Mouse (Mus musculus): Measurements from ENCODE around the gene Vav2. TPM values are rescaled to one million over a fixed set of nuclear protein-coding genes. Genes with fewer than 3 reads are reported as not detected.
A peak's percentile ranks its signal among the peaks of the same experiment; 100 is the strongest.

The Vav2 gene
- total and polyA plus RNA-seq, 2 experiments from 2014 or later = 2.4 to 16.8 TPM

GRCm38 (mm10) chr2:27334816-27335215 lies 92.0 kb downstream of the Vav2 start:
- Histone ChIP-seq H3K4me2 (ENCODE audit: low read depth, low read length) (no peak overlapping the region), H3K4me3 (ENCODE audit: low read depth, low read length) (no peak overlapping the region), H3K9ac (replicated peaks; ENCODE audit: low read depth, low read length) (no peak overlapping the region), H3K4me1 (ENCODE audit: control insufficient read depth, insufficient read depth) (no peaks in the 10 kb centered on the region), H3K36me3 (replicated peaks; ENCODE audit: control insufficient read depth, insufficient read depth, low read length) (no peaks in the 10 kb centered on the region), H3K9me3 (replicated peaks; ENCODE audit: control insufficient read depth, low read length) (no peaks in the 10 kb centered on the region), H3K27me3 (ENCODE audit: control insufficient read depth, insufficient read depth, low read length) (no peaks in the 10 kb centered on the region), H3K27ac (ENCODE audit: low read depth) (no peak overlapping the region)
- 30% methylated on average over 4 of the region's 4 CpGs for WGBS
- peak; percentile 39 for DNase-seq (ENCODE audit: low spot score)
- peak; percentile 78 for ATAC-seq (ENCODE audit: insufficient read depth, low read depth)
- TF ChIP-seq CTCF (IDR thresholded peaks at IDR 0.05; ENCODE audit: low read depth) (no peak), EP300 (IDR thresholded peaks at IDR 0.05; ENCODE audit: low read depth) (no peak)

GRCm38 (mm10) chr2:27331560-27331959 lies 95.3 kb downstream of the Vav2 start:
- ATAC-seq (ENCODE audit: insufficient read depth, low read depth) = no peak
- H3K4me1 ChIP-seq (ENCODE audit: control insufficient read depth, insufficient read depth) = peaks cover 22% of the 10 kb centered on the region
- no peak for TF ChIP-seq CTCF (IDR thresholded peaks at IDR 0.05; ENCODE audit: low read depth)
- no peak for TF ChIP-seq EP300 (IDR thresholded peaks at IDR 0.05; ENCODE audit: low read depth)

GRCm38 (mm10) chr2:27330446-27330845 lies 96.4 kb downstream of the Vav2 start:
- H3K4me3 ChIP-seq (ENCODE audit: low read depth, low read length) = no peak overlapping the region
- TF ChIP-seq EP300 (IDR thresholded peaks at IDR 0.05; ENCODE audit: low read depth) (no peak), CTCF (IDR thresholded peaks at IDR 0.05; ENCODE audit: low read depth) (no peak)
- no peak overlapping the region for H3K4me2 ChIP-seq (ENCODE audit: low read depth, low read length)
- no peak overlapping the region for H3K9ac ChIP-seq (replicated peaks; ENCODE audit: low read depth, low read length)
- no peaks in the 10 kb centered on the region for H3K9me3 ChIP-seq (replicated peaks; ENCODE audit: control insufficient read depth, low read length)
- no peaks in the 10 kb centered on the region for H3K36me3 ChIP-seq (replicated peaks; ENCODE audit: control insufficient read depth, insufficient read depth, low read length)
- ATAC-seq (ENCODE audit: insufficient read depth, low read depth) = no peak
- DNase-seq (ENCODE audit: low spot score) = no peak
- H3K27ac ChIP-seq (ENCODE audit: low read depth) = no peak overlapping the region
- no peaks in the 10 kb centered on the region for H3K27me3 ChIP-seq (ENCODE audit: control insufficient read depth, insufficient read depth, low read length)
- peaks cover 22% of the 10 kb centered on the region for H3K4me1 ChIP-seq (ENCODE audit: control insufficient read depth, insufficient read depth)
- WGBS = 77% methylated on average over 8 of the region's 8 CpGs

More at GRCm38 (mm10) chr2:27331560-27331959, 95.3 kb downstream of the Vav2 start:
- Histone ChIP-seq H3K4me3 (ENCODE audit: low read depth, low read length) (no peak overlapping the region), H3K27me3 (ENCODE audit: control insufficient read depth, insufficient read depth, low read length) (no peaks in the 10 kb centered on the region), H3K9me3 (replicated peaks; ENCODE audit: control insufficient read depth, low read length) (no peaks in the 10 kb centered on the region), H3K9ac (replicated peaks; ENCODE audit: low read depth, low read length) (no peak overlapping the region), H3K36me3 (replicated peaks; ENCODE audit: control insufficient read depth, insufficient read depth, low read length) (no peaks in the 10 kb centered on the region), H3K4me2 (ENCODE audit: low read depth, low read length) (no peak overlapping the region), H3K27ac (ENCODE audit: low read depth) (no peak overlapping the region)
- no peak for DNase-seq (ENCODE audit: low spot score)
- 67% methylated on average over 5 of the region's 5 CpGs for WGBS

GRCm38 (mm10) chr2:27329386-27330060 lies 97.3 kb downstream of the Vav2 start:
- Histone ChIP-seq H3K27me3 (ENCODE audit: control insufficient read depth, insufficient read depth, low read length) (no peaks in the 10 kb centered on the region), H3K27ac (ENCODE audit: low read depth) (no peak overlapping the region), H3K4me2 (ENCODE audit: low read depth, low read length) (no peak overlapping the region), H3K4me3 (ENCODE audit: low read depth, low read length) (no peak overlapping the region), H3K4me1 (ENCODE audit: control insufficient read depth, insufficient read depth) (peaks cover 28% of the 10 kb centered on the region), H3K9ac (replicated peaks; ENCODE audit: low read depth, low read length) (no peak overlapping the region), H3K36me3 (replicated peaks; ENCODE audit: control insufficient read depth, insufficient read depth, low read length) (no peaks in the 10 kb centered on the region), H3K9me3 (replicated peaks; ENCODE audit: control insufficient read depth, low read length) (no peaks in the 10 kb centered on the region)
- DNase-seq (ENCODE audit: low spot score) (no peak), ATAC-seq (ENCODE audit: insufficient read depth, low read depth) (no peak)
- no peak for TF ChIP-seq EP300 (IDR thresholded peaks at IDR 0.05; ENCODE audit: low read depth)
- TF ChIP-seq CTCF (IDR thresholded peaks at IDR 0.05; ENCODE audit: low read depth) = no peak
- 85% methylated on average over 10 of the region's 10 CpGs for WGBS

- no peak for DNase-seq (ENCODE audit: low spot score)
- Histone ChIP-seq H3K27me3 (ENCODE audit: control insufficient read depth, insufficient read depth, low read length) (no peaks in the 10 kb centered on the region), H3K4me2 (ENCODE audit: low read depth, low read length) (no peak overlapping the region), H3K27ac (ENCODE audit: low read depth) (peak overlapping the region; percentile 62), H3K4me1 (ENCODE audit: control insufficient read depth, insufficient read depth) (peaks cover 37% of the 10 kb centered on the region), H3K36me3 (replicated peaks; ENCODE audit: control insufficient read depth, insufficient read depth, low read length) (no peaks in the 10 kb centered on the region), H3K9ac (replicated peaks; ENCODE audit: low read depth, low read length) (no peak overlapping the region), H3K4me3 (ENCODE audit: low read depth, low read length) (no peak overlapping the region), H3K9me3 (replicated peaks; ENCODE audit: control insufficient read depth, low read length) (no peaks in the 10 kb centered on the region)
- TF ChIP-seq EP300 (IDR thresholded peaks at IDR 0.05; ENCODE audit: low read depth) = no peak
- TF ChIP-seq CTCF (IDR thresholded peaks at IDR 0.05; ENCODE audit: low read depth) = no peak
- ATAC-seq (ENCODE audit: insufficient read depth, low read depth) = no peak
Measured at GRCm38 (mm10) chr2:27328613-27329041, 98.2 kb downstream of the Vav2 start.

GRCm38 (mm10) chr2:27327886-27328285 lies 98.9 kb downstream of the Vav2 start:
- TF ChIP-seq CTCF (IDR thresholded peaks at IDR 0.05; ENCODE audit: low read depth) (no peak), EP300 (IDR thresholded peaks at IDR 0.05; ENCODE audit: low read depth) (no peak)
- Histone ChIP-seq H3K9me3 (replicated peaks; ENCODE audit: control insufficient read depth, low read length) (no peaks in the 10 kb centered on the region), H3K4me3 (ENCODE audit: low read depth, low read length) (no peak overlapping the region), H3K27ac (ENCODE audit: low read depth) (peak overlapping the region; percentile 62), H3K4me1 (ENCODE audit: control insufficient read depth, insufficient read depth) (peaks cover 40% of the 10 kb centered on the region), H3K36me3 (replicated peaks; ENCODE audit: control insufficient read depth, insufficient read depth, low read length) (no peaks in the 10 kb centered on the region), H3K4me2 (ENCODE audit: low read depth, low read length) (no peak overlapping the region), H3K27me3 (ENCODE audit: control insufficient read depth, insufficient read depth, low read length) (no peaks in the 10 kb centered on the region), H3K9ac (replicated peaks; ENCODE audit: low read depth, low read length) (no peak overlapping the region)
- 69% methylated on average over 4 of the region's 4 CpGs for WGBS
- ATAC-seq (ENCODE audit: insufficient read depth, low read depth) (no peak), DNase-seq (ENCODE audit: low spot score) (no peak)
